Mouse (Mus musculus): Measurements from ENCODE around the gene Kcp.

Kcp gene

GRCm38 (mm10) chr6:29507447-29508309 lies at the start of gene Kcp:
Gene Kcp (minus strand): TSS chr6:29507952.
- peak; percentile 28 for DNase-seq (ENCODE audit: inconsistent ontology term)

GRCm38 (mm10) chr6:29557112-29557511 lies 49.4 kb upstream of the Kcp start:
- DNase-seq (ENCODE audit: inconsistent ontology term) = no peak

GRCm38 (mm10) chr6:29552526-29552925 lies 44.8 kb upstream of the Kcp start:
- no peak for DNase-seq (ENCODE audit: inconsistent ontology term)

GRCm38 (mm10) chr6:29548086-29548485 lies 40.3 kb upstream of the Kcp start:
- DNase-seq (ENCODE audit: inconsistent ontology term) = no peak

- no peak for DNase-seq (ENCODE audit: inconsistent ontology term)
Measured at GRCm38 (mm10) chr6:29547582-29547981, 39.8 kb upstream of the Kcp start.

GRCm38 (mm10) chr6:29545611-29546010 lies 37.9 kb upstream of the Kcp start:
- DNase-seq (ENCODE audit: inconsistent ontology term) = no peak

- no peak for DNase-seq (ENCODE audit: inconsistent ontology term)
Measured at GRCm38 (mm10) chr6:29540956-29541355, 33.2 kb upstream of the Kcp start.

GRCm38 (mm10) chr6:29540223-29540622 lies 32.5 kb upstream of the Kcp start:
- no peak for DNase-seq (ENCODE audit: inconsistent ontology term)

GRCm38 (mm10) chr6:29539502-29539901 lies 31.8 kb upstream of the Kcp start:
- no peak for DNase-seq (ENCODE audit: inconsistent ontology term)

- no peak for DNase-seq (ENCODE audit: inconsistent ontology term)
Measured at GRCm38 (mm10) chr6:29537221-29537620, 29.5 kb upstream of the Kcp start.

GRCm38 (mm10) chr6:29536651-29537193 lies 29.0 kb upstream of the Kcp start:
- DNase-seq (ENCODE audit: inconsistent ontology term) = peak; percentile 33

GRCm38 (mm10) chr6:29535316-29535715 lies 27.6 kb upstream of the Kcp start:
- DNase-seq (ENCODE audit: inconsistent ontology term) = no peak

GRCm38 (mm10) chr6:29530050-29530449 lies 22.3 kb upstream of the Kcp start:
- no peak for DNase-seq (ENCODE audit: inconsistent ontology term)

- DNase-seq (ENCODE audit: inconsistent ontology term) = no peak
Measured at GRCm38 (mm10) chr6:29529444-29529820, 21.7 kb upstream of the Kcp start.

- peak; percentile 40 for DNase-seq (ENCODE audit: inconsistent ontology term)
Measured at GRCm38 (mm10) chr6:29528561-29529443, 21.1 kb upstream of the Kcp start.

GRCm38 (mm10) chr6:29528165-29528505 lies 20.4 kb upstream of the Kcp start:
- DNase-seq (ENCODE audit: inconsistent ontology term) = no peak

GRCm38 (mm10) chr6:29527361-29528164 lies 19.8 kb upstream of the Kcp start:
- no peak for DNase-seq (ENCODE audit: inconsistent ontology term)

GRCm38 (mm10) chr6:29526281-29527251 lies 18.8 kb upstream of the Kcp start, which contains the start of gene Irf5:
Gene Irf5 (plus strand): TSS chr6:29526625.
- peak; percentile 48 for DNase-seq (ENCODE audit: inconsistent ontology term)

- no peak for DNase-seq (ENCODE audit: inconsistent ontology term)
Measured at GRCm38 (mm10) chr6:29525256-29525655, 17.5 kb upstream of the Kcp start.

- no peak for DNase-seq (ENCODE audit: inconsistent ontology term)
Measured at GRCm38 (mm10) chr6:29524034-29524489, 16.3 kb upstream of the Kcp start.
